Mouse (Mus musculus): ENCODE results near the gene Iffo1. TPM values are rescaled to one million over a fixed set of nuclear protein-coding genes. Genes with fewer than 3 reads are reported as not detected.

Iffo1 gene
- polyA plus RNA-seq, 1 experiment: 18.4 TPM

GRCm38 (mm10) chr6:125107705-125108104 lies 37.3 kb upstream of the Iffo1 start:
- Histone ChIP-seq H3K27me3 (ENCODE audit: control insufficient read depth, insufficient read depth, insufficient read length) (no peaks in the 10 kb centered on the region), H3K79me2 (ENCODE audit: control insufficient read depth, insufficient read depth) (peaks cover 13% of the 10 kb centered on the region), H3K36me3 (ENCODE audit: control insufficient read depth, insufficient read depth) (peaks cover 94% of the 10 kb centered on the region), H3K4me3 (ENCODE audit: insufficient read depth, poor library complexity, severe bottlenecking) (no peak overlapping the region), H3ac (ENCODE audit: control insufficient read depth, insufficient read length, low read depth) (no peak overlapping the region), H3K79me3 (ENCODE audit: low read depth) (peaks cover 8% of the 10 kb centered on the region)
- no peak for TF ChIP-seq CEBPB (IDR thresholded peaks at IDR 0.05; ENCODE audit: low read depth)
- no peak for TF ChIP-seq USF1 (IDR thresholded peaks at IDR 0.05; ENCODE audit: low read depth)
- no peak for TF ChIP-seq MYOD1 (IDR thresholded peaks at IDR 0.05; ENCODE audit: control insufficient read depth, insufficient read length, low read depth)
- TF ChIP-seq MYOG (IDR thresholded peaks at IDR 0.05; ENCODE audit: control insufficient read depth, extremely low read depth, insufficient read length): no peak
- no peak for TF ChIP-seq CTCF (IDR thresholded peaks at IDR 0.05; ENCODE audit: control insufficient read depth, insufficient read depth, insufficient read length)
- TF ChIP-seq FOSL1 (IDR thresholded peaks at IDR 0.05; ENCODE audit: insufficient read depth, low read length, poor library complexity, severe bottlenecking): no peak
- no peak for TF ChIP-seq MAX (IDR thresholded peaks at IDR 0.05)

- H3K79me3 ChIP-seq (ENCODE audit: low read depth): peaks cover 5% of the 10 kb centered on the region
- H3K27me3 ChIP-seq (ENCODE audit: control insufficient read depth, insufficient read depth, insufficient read length): no peaks in the 10 kb centered on the region
- H3K79me2 ChIP-seq (ENCODE audit: control insufficient read depth, insufficient read depth): peaks cover 1% of the 10 kb centered on the region
- H3K36me3 ChIP-seq (ENCODE audit: control insufficient read depth, insufficient read depth): peaks cover 98% of the 10 kb centered on the region
- H3ac ChIP-seq (ENCODE audit: control insufficient read depth, insufficient read length, low read depth): no peak overlapping the region
- H3K4me3 ChIP-seq (ENCODE audit: insufficient read depth, poor library complexity, severe bottlenecking): no peak overlapping the region
- TF ChIP-seq MYOG (IDR thresholded peaks at IDR 0.05; ENCODE audit: control insufficient read depth, extremely low read depth, insufficient read length) (no peak), FOSL1 (IDR thresholded peaks at IDR 0.05; ENCODE audit: insufficient read depth, low read length, poor library complexity, severe bottlenecking) (no peak), MYOD1 (IDR thresholded peaks at IDR 0.05; ENCODE audit: control insufficient read depth, insufficient read length, low read depth) (no peak), MAX (IDR thresholded peaks at IDR 0.05) (no peak), USF1 (IDR thresholded peaks at IDR 0.05; ENCODE audit: low read depth) (no peak), CEBPB (IDR thresholded peaks at IDR 0.05; ENCODE audit: low read depth) (no peak), CTCF (IDR thresholded peaks at IDR 0.05; ENCODE audit: control insufficient read depth, insufficient read depth, insufficient read length) (no peak)
Measured at GRCm38 (mm10) chr6:125109371-125109770, 35.7 kb upstream of the Iffo1 start.

- TF ChIP-seq MYOG (IDR thresholded peaks at IDR 0.05; ENCODE audit: control insufficient read depth, extremely low read depth, insufficient read length) (no peak), MYOD1 (IDR thresholded peaks at IDR 0.05; ENCODE audit: control insufficient read depth, insufficient read length, low read depth) (no peak), CTCF (IDR thresholded peaks at IDR 0.05; ENCODE audit: control insufficient read depth, insufficient read depth, insufficient read length) (no peak), MAX (IDR thresholded peaks at IDR 0.05) (no peak), USF1 (IDR thresholded peaks at IDR 0.05; ENCODE audit: low read depth) (no peak), CEBPB (IDR thresholded peaks at IDR 0.05; ENCODE audit: low read depth) (no peak), FOSL1 (IDR thresholded peaks at IDR 0.05; ENCODE audit: insufficient read depth, low read length, poor library complexity, severe bottlenecking) (no peak)
- Histone ChIP-seq H3K36me3 (ENCODE audit: control insufficient read depth, insufficient read depth) (peaks cover 100% of the 10 kb centered on the region), H3ac (ENCODE audit: control insufficient read depth, insufficient read length, low read depth) (no peak overlapping the region), H3K4me3 (ENCODE audit: insufficient read depth, poor library complexity, severe bottlenecking) (no peak overlapping the region), H3K79me3 (ENCODE audit: low read depth) (peaks cover 5% of the 10 kb centered on the region), H3K79me2 (ENCODE audit: control insufficient read depth, insufficient read depth) (no peaks in the 10 kb centered on the region), H3K27me3 (ENCODE audit: control insufficient read depth, insufficient read depth, insufficient read length) (no peaks in the 10 kb centered on the region)
Measured at GRCm38 (mm10) chr6:125110927-125111326, 34.1 kb upstream of the Iffo1 start.

- Histone ChIP-seq H3K4me3 (ENCODE audit: insufficient read depth, poor library complexity, severe bottlenecking) (no peak overlapping the region), H3K27me3 (ENCODE audit: control insufficient read depth, insufficient read depth, insufficient read length) (no peaks in the 10 kb centered on the region), H3K79me2 (ENCODE audit: control insufficient read depth, insufficient read depth) (no peaks in the 10 kb centered on the region), H3ac (ENCODE audit: control insufficient read depth, insufficient read length, low read depth) (no peak overlapping the region), H3K36me3 (ENCODE audit: control insufficient read depth, insufficient read depth) (peaks cover 100% of the 10 kb centered on the region), H3K79me3 (ENCODE audit: low read depth) (peaks cover 1% of the 10 kb centered on the region)
- TF ChIP-seq MYOD1 (IDR thresholded peaks at IDR 0.05; ENCODE audit: control insufficient read depth, insufficient read length, low read depth) (no peak), CTCF (IDR thresholded peaks at IDR 0.05; ENCODE audit: control insufficient read depth, insufficient read depth, insufficient read length) (no peak), FOSL1 (IDR thresholded peaks at IDR 0.05; ENCODE audit: insufficient read depth, low read length, poor library complexity, severe bottlenecking) (no peak), USF1 (IDR thresholded peaks at IDR 0.05; ENCODE audit: low read depth) (no peak), CEBPB (IDR thresholded peaks at IDR 0.05; ENCODE audit: low read depth) (no peak), MAX (IDR thresholded peaks at IDR 0.05) (no peak), MYOG (IDR thresholded peaks at IDR 0.05; ENCODE audit: control insufficient read depth, extremely low read depth, insufficient read length) (no peak)
Measured at GRCm38 (mm10) chr6:125112553-125112952, 32.5 kb upstream of the Iffo1 start.

GRCm38 (mm10) chr6:125119387-125119786 lies 25.7 kb upstream of the Iffo1 start:
- no peak overlapping the region for H3K4me3 ChIP-seq (ENCODE audit: insufficient read depth, poor library complexity, severe bottlenecking)
- H3K27me3 ChIP-seq (ENCODE audit: control insufficient read depth, insufficient read depth, insufficient read length): no peaks in the 10 kb centered on the region
- H3K36me3 ChIP-seq (ENCODE audit: control insufficient read depth, insufficient read depth): peaks cover 100% of the 10 kb centered on the region
- H3ac ChIP-seq (ENCODE audit: control insufficient read depth, insufficient read length, low read depth): no peak overlapping the region
- H3K79me3 ChIP-seq (ENCODE audit: low read depth): no peaks in the 10 kb centered on the region
- no peaks in the 10 kb centered on the region for H3K79me2 ChIP-seq (ENCODE audit: control insufficient read depth, insufficient read depth)
- no peak for TF ChIP-seq FOSL1 (IDR thresholded peaks at IDR 0.05; ENCODE audit: insufficient read depth, low read length, poor library complexity, severe bottlenecking)
- no peak for TF ChIP-seq USF1 (IDR thresholded peaks at IDR 0.05; ENCODE audit: low read depth)
- TF ChIP-seq MYOG (IDR thresholded peaks at IDR 0.05; ENCODE audit: control insufficient read depth, extremely low read depth, insufficient read length): no peak
- TF ChIP-seq MYOD1 (IDR thresholded peaks at IDR 0.05; ENCODE audit: control insufficient read depth, insufficient read length, low read depth): no peak
- no peak for TF ChIP-seq CTCF (IDR thresholded peaks at IDR 0.05; ENCODE audit: control insufficient read depth, insufficient read depth, insufficient read length)
- no peak for TF ChIP-seq MAX (IDR thresholded peaks at IDR 0.05)
- TF ChIP-seq CEBPB (IDR thresholded peaks at IDR 0.05; ENCODE audit: low read depth): no peak

GRCm38 (mm10) chr6:125128724-125129123 lies 16.3 kb upstream of the Iffo1 start:
- no peak overlapping the region for H3ac ChIP-seq (ENCODE audit: control insufficient read depth, insufficient read length, low read depth)
- peaks cover 70% of the 10 kb centered on the region for H3K36me3 ChIP-seq (ENCODE audit: control insufficient read depth, insufficient read depth)
- peaks cover 21% of the 10 kb centered on the region for H3K79me2 ChIP-seq (ENCODE audit: control insufficient read depth, insufficient read depth)
- peaks cover 17% of the 10 kb centered on the region for H3K79me3 ChIP-seq (ENCODE audit: low read depth)
- no peak overlapping the region for H3K4me3 ChIP-seq (ENCODE audit: insufficient read depth, poor library complexity, severe bottlenecking)
- TF ChIP-seq CTCF (IDR thresholded peaks at IDR 0.05; ENCODE audit: control insufficient read depth, insufficient read depth, insufficient read length) (no peak), MYOD1 (IDR thresholded peaks at IDR 0.05; ENCODE audit: control insufficient read depth, insufficient read length, low read depth) (no peak), MAX (IDR thresholded peaks at IDR 0.05) (no peak)
- H3K27me3 ChIP-seq (ENCODE audit: control insufficient read depth, insufficient read depth, insufficient read length): no peaks in the 10 kb centered on the region
